ENCODE assay signal across 13 mouse cellular contexts in the genomic region with DNA sequence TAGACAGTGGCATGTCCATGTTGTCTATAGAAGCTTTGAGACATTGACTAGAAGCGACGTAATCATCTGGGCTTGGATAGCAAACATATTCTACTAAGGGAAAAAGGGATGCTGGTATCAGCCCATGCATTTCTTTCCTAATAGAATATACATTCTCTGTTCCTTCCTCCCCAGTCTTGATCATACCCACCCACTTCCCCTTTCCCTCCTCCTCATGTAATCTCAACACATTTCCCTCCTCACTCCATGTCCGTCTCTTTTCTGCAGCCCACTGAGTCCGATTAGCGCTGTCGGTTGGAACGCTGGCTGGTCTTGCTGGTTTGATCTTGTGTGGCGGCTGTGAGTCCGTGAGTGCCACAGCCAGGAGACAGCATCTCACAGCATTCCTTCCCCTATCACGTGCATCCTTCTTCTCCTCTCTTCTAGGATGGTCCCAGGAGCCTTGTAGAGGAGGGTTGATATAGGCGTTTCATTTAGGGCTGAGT. TPM values are rescaled to one million over a fixed set of nuclear protein-coding genes. Genes with fewer than 3 reads are reported as not detected.
DNase-seq lines count a peak whose midpoint lies in the region; ATAC-seq and TF ChIP-seq lines count a peak whose summit lies in the region.
"Had no signal": no experiment of that assay in that cellular context is flagged by ENCODE, and none has a peak within 500 bp of the region (broad histone marks: within the 10 kb centered on the region; RNA-seq: fewer than 3 reads in every experiment).

Gene Txndc2, minus strand, starts transcription at position 435 of the 485 bp plus-strand sequence.

- no peaks in the 10 kb centered on the region for H3K36me3 ChIP-seq in forebrain, postnatal 0 days (ENCODE audit: insufficient read depth)
- H3K36me3 ChIP-seq in forebrain, embryonic 14.5 days (ENCODE audit: control insufficient read depth, insufficient read depth, low read length) = no peaks in the 10 kb centered on the region
- no peaks in the 10 kb centered on the region for H3K36me3 ChIP-seq in neural tube, embryonic 11.5 days (ENCODE audit: control insufficient read depth, insufficient read depth, low read length)
- H3K36me3 ChIP-seq in midbrain, embryonic 13.5 days = no peaks in the 10 kb centered on the region
- H3K36me3 ChIP-seq: neural tube, embryonic 12.5 days had no signal

- H3K4me3 ChIP-seq in forebrain, postnatal 0 days (ENCODE audit: low read depth, low read length) = no peak within 1 kb of the TSS
- no peak within 1 kb of the TSS for H3K4me3 ChIP-seq in forebrain, embryonic 14.5 days (ENCODE audit: low read depth, low read length)
- H3K4me3 ChIP-seq in neural tube, embryonic 11.5 days (ENCODE audit: low read depth, low read length) = no peak within 1 kb of the TSS
- no peak within 1 kb of the TSS for H3K4me3 ChIP-seq in midbrain, embryonic 13.5 days (replicated peaks)
- H3K4me3 ChIP-seq in cerebellum, adult 2 months (replicated peaks; ENCODE audit: insufficient read depth, low read depth, low read length) = no peak within 1 kb of the TSS
- H3K4me3 ChIP-seq: neural tube, embryonic 12.5 days had no signal

- H3K27me3 ChIP-seq in forebrain, postnatal 0 days (ENCODE audit: insufficient read depth, low read length) = no peaks in the 10 kb centered on the region
- no peaks in the 10 kb centered on the region for H3K27me3 ChIP-seq in forebrain, embryonic 14.5 days (replicated peaks; ENCODE audit: control insufficient read depth, insufficient read depth, low read length)
- no peaks in the 10 kb centered on the region for H3K27me3 ChIP-seq in neural tube, embryonic 11.5 days (ENCODE audit: control insufficient read depth, insufficient read depth, low read length)
- no peaks in the 10 kb centered on the region for H3K27me3 ChIP-seq in midbrain, embryonic 13.5 days
- no peaks in the 10 kb centered on the region for H3K27me3 ChIP-seq in cerebellum, adult 2 months (ENCODE audit: control insufficient read depth, insufficient read depth, low read length)
- H3K27me3 ChIP-seq: neural tube, embryonic 12.5 days had no signal

- peak within 1 kb of the TSS; percentile 37 for H3K27ac ChIP-seq in forebrain, postnatal 0 days (ENCODE audit: low read depth, low read length)
- H3K27ac ChIP-seq in forebrain, embryonic 14.5 days (ENCODE audit: low read depth, low read length) = no peak within 1 kb of the TSS
- H3K27ac ChIP-seq in neural tube, embryonic 11.5 days (ENCODE audit: low read depth, low read length) = 0 out of 2 replicates have a peak within 1 kb of the TSS, but pooled peaks have one; percentile 20
- H3K27ac ChIP-seq in midbrain, embryonic 13.5 days = peak within 1 kb of the TSS; percentile 67
- no peak within 1 kb of the TSS for H3K27ac ChIP-seq in cerebellum, adult 2 months (ENCODE audit: insufficient read depth, low read length)
- H3K27ac ChIP-seq: neural tube, embryonic 12.5 days had no signal

- H3K4me1 ChIP-seq in forebrain, postnatal 0 days (ENCODE audit: insufficient read depth) = 0 out of 2 replicates have a peak, but pooled peaks cover 5% of the 10 kb centered on the region
- H3K4me1 ChIP-seq in forebrain, embryonic 14.5 days (ENCODE audit: control insufficient read depth, insufficient read depth, low read length) = no peaks in the 10 kb centered on the region
- H3K4me1 ChIP-seq in neural tube, embryonic 11.5 days (ENCODE audit: control insufficient read depth, insufficient read depth, low read length) = peaks cover 10% of the 10 kb centered on the region
- H3K4me1 ChIP-seq in midbrain, embryonic 13.5 days (replicated peaks) = peaks cover 18% of the 10 kb centered on the region
- peaks cover 5% of the 10 kb centered on the region; the same call in 1 of the 2 replicates for H3K4me1 ChIP-seq in cerebellum, adult 2 months (ENCODE audit: control insufficient read depth, insufficient read depth, low read length)

- H3K4me2 ChIP-seq in forebrain, postnatal 0 days (ENCODE audit: low read depth) = 0 out of 2 replicates have a peak within 1 kb of the TSS, but pooled peaks have one; percentile 2
- no peak within 1 kb of the TSS for H3K4me2 ChIP-seq in forebrain, embryonic 14.5 days (ENCODE audit: low read length)
- no peak within 1 kb of the TSS for H3K4me2 ChIP-seq in neural tube, embryonic 11.5 days (ENCODE audit: low read depth)
- no peak within 1 kb of the TSS; the same call in 1 of the 2 replicates for H3K4me2 ChIP-seq in midbrain, embryonic 13.5 days (replicated peaks)
- H3K4me2 ChIP-seq: liver, embryonic 11.5 days; neural tube, embryonic 12.5 days had no signal

- no peak for TF ChIP-seq POLR2A in cerebellum, adult 2 months (IDR thresholded peaks at IDR 0.05; ENCODE audit: borderline replicate concordance, insufficient read depth, low read length)

- whole genome bisulfite sequencing in forebrain, postnatal 0 days = 91% methylated on average over 11 of the region's 11 CpGs
- whole genome bisulfite sequencing in forebrain, embryonic 14.5 days = 89% methylated on average over 11 of the region's 11 CpGs
- WGBS in neural tube, embryonic 11.5 days = 89% methylated on average over 11 of the region's 11 CpGs
- 90% methylated on average over 11 of the region's 11 CpGs for WGBS in midbrain, embryonic 13.5 days
- WGBS in cerebellum, adult 2 months = 90% methylated on average over 11 of the region's 11 CpGs

- no peak for DNase-seq in forebrain, postnatal 0 days
- no peak for DNase-seq in forebrain, embryonic 14.5 days (ENCODE audit: low spot score)
- no peak for DNase-seq in neural tube, embryonic 11.5 days (ENCODE audit: low spot score)
- DNase-seq in neural tube, embryonic 10.5 days (ENCODE audit: extremely low spot score, low spot score) = no peak
- DNase-seq in embryo, embryonic 10 days (ENCODE audit: low spot score) = no peak
- DNase-seq in natural killer cell, adult 2 months (ENCODE audit: low spot score in 2 of 2) = no peak
- DNase-seq in cerebellum, adult 2 months = no peak
- DNase-seq: kidney, postnatal 36 days had no signal

- no peak for ATAC-seq in forebrain, postnatal 0 days
- no peak for ATAC-seq in forebrain, embryonic 14.5 days
- ATAC-seq in neural tube, embryonic 11.5 days (ENCODE audit: insufficient read depth, low FRiP score, low TSS enrichment) = no peak
- ATAC-seq in midbrain, embryonic 13.5 days = no peak

- no peak within 1 kb of the TSS; the same call in 1 of the 2 replicates for H3K9ac ChIP-seq in forebrain, postnatal 0 days
- no peak within 1 kb of the TSS for H3K9ac ChIP-seq in forebrain, embryonic 14.5 days (ENCODE audit: low read length)
- H3K9ac ChIP-seq in neural tube, embryonic 11.5 days (ENCODE audit: low read length) = no peak within 1 kb of the TSS
- H3K9ac ChIP-seq in midbrain, embryonic 13.5 days (replicated peaks) = no peak within 1 kb of the TSS
- H3K9ac ChIP-seq: neural tube, embryonic 12.5 days had no signal

- H3K9me3 ChIP-seq in forebrain, postnatal 0 days (ENCODE audit: low read length) = no peaks in the 10 kb centered on the region
- no peaks in the 10 kb centered on the region for H3K9me3 ChIP-seq in forebrain, embryonic 14.5 days (replicated peaks; ENCODE audit: control insufficient read depth, low read length)
- H3K9me3 ChIP-seq in neural tube, embryonic 11.5 days (ENCODE audit: control insufficient read depth, low read length) = no peaks in the 10 kb centered on the region
- no peaks in the 10 kb centered on the region for H3K9me3 ChIP-seq in midbrain, embryonic 13.5 days
- H3K9me3 ChIP-seq: neural tube, embryonic 12.5 days had no signal

- TF ChIP-seq CTCF in forebrain, postnatal 0 days (IDR thresholded peaks at IDR 0.05; ENCODE audit: low read depth) = no peak
- no peak for TF ChIP-seq CTCF in cerebellum, adult 2 months (IDR thresholded peaks at IDR 0.05; ENCODE audit: borderline replicate concordance, insufficient read depth, low read depth, low read length)

RNA-seq across cellular contexts. Expression of gene Txndc2, which starts in this region (rescaled TPM):
- total RNA-seq in forebrain, postnatal 0 days (2014; rRNA removed) = 0.19 TPM in 1 of 2 replicates, not detected in the other
- polyA plus RNA-seq in forebrain, postnatal 0 days (2015; fragmentation: Nextera tagmentation; extraction: Ambion mirVana) = not detected in 2 replicates
- polyA plus RNA-seq in forebrain, embryonic 14.5 days (2014; fragmentation: Nextera tagmentation; extraction: Ambion mirVana) = 0.19 TPM in 1 of 2 replicates, not detected in the other
- 0.12 TPM in 1 of 2 replicates, not detected in the other for polyA plus RNA-seq in neural tube, embryonic 11.5 days (2014; fragmentation: Nextera tagmentation; extraction: Ambion mirVana)
- polyA plus RNA-seq in midbrain, embryonic 13.5 days (2015; fragmentation: Nextera tagmentation; extraction: Ambion mirVana) = 0.26 TPM in 1 of 2 replicates, not detected in the other
- 0.16 and 0.21 TPM in 2 replicates for polyA plus RNA-seq in cerebellum, adult 2 months (2012; rRNA removed)
- total RNA-seq: gastrocnemius, adult 18-20 months; heart, postnatal 25 days had no signal
- polyA plus RNA-seq: liver, embryonic 11.5 days had no signal

Comparison
In these comparisons a context has a peak if more than half of its experiments do, and no peak if none do; other contexts are left out.
1. H3K27ac ChIP-seq: peak in forebrain, postnatal 0 days (single experiment), neural tube, embryonic 11.5 days (single experiment) and midbrain, embryonic 13.5 days (single experiment); none in forebrain, embryonic 14.5 days (single experiment) and cerebellum, adult 2 months (single experiment).